Mouse (Mus musculus): ENCODE measurements at regions not wholly inside any gene's neighbourhood (a gene's known extent, or its start where the extent isn't known, plus 50 kb on each side); places are given as distances from the start of the nearest gene placed in this dataset.

DNA sequence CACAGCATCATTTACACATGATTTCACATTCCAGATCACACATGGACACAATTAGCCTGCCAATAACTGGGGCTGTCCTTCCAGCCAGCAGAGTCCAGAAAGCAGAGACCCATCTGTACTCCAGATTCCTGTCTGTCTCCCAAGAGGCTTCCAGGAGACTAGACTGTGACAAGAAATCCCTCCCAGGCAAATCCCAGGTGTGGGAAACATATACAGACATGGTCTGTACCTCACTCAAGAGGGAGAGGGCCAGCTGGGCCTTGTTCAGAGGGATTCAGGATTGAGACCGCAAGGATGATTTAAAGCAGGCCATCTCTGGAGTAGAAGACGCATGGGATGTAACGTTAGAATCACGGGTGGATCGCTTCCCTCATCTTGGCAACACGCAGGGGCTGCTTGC lies 182.7 kb upstream of the Prr30 start:
- peak; percentile 34 to 36 for DNase-seq

DNA sequence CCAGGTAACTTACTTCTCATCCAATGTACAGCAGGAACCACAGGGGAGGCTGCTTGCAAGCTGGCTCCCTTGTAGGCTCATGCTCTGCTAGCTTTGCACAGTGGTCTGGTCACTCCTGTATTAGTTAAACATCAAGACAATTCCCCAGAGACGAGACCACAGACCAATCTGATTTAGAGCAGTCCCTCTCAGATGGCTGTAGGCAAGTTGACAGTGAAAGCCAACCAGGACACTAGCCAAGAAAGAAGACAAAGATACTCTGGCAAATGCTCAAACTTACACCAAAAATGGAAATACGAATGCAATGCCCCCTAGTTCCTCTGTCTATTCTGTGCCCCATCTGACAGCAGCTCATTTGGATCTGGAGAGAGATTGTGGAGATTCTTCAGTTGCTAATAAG lies 181.8 kb upstream of the Prr30 start:
- DNase-seq, result peak; percentile 30 to 47

DNA sequence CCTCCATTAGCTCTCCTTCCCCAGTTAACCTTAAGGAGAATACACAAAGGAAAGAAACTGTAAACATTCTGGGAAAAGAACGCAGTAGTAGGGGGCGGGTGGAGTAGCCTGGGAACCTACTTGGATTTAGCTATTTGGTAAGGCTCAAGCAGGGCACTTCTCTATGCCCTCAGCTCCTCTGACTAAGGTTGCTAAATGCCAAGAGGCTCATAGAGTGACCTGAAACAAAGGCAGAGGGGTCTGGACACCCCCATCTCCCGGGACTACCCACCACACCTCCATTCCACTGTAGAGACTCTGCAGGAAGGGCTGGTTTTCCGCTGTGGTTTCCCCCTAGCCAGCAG lies 179.5 kb upstream of the Prr30 start:
- DNase-seq, result peak in 1 of 2 experiments; percentile 5

DNA sequence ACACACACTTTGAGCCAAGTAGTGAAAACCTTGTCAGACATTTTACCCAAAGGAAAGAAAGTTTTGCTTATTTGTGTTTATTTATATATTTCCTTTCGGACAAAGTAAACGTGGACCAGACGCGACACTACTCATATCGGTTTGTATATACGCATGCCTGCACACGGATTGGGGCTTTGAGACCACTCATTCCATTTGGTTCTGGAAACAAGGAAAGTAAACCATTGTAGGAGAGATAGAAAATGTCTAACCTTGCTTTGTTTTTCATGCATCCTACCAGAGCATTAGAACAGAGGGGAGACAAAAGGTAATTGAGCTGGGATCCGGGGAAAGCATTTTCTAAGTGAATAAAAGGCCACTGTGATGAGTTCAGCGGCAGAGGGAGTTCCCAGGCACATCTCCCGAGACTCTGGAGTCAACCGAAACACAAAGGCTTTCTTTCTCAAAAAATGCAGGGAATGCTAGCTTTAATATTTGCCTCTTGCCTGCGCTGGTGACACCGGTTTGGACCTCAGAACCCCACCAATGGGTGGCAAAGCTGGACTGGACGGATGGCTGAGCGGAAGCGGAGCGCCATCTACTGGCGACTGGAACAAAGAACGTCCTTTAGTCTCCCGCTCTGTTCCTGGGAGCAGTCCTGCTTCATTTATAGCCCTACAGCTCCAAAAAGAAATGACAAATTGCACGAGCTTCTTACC lies 179.0 kb upstream of the Prr30 start:
- DNase-seq, result peak; percentile 92

DNA sequence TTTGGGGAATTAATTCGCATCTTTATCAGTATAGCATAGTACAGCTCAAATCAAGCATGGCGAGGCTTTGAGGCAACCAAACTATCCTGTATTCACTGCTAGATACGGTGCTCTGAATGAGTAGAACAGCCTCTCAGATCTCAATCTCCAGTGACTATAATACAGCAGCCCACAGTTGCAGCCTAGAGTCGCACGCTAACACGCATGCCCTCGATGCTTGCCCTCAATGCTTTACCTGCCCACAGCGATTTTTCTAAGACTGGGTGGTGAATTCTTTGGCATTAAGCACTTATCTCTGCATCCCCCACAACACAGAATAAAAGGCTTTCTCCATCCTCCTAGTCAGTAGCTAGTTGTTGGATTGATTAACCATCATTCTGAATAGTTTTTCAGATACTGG lies 178.4 kb upstream of the Prr30 start:
- DNase-seq, result no peak

DNA sequence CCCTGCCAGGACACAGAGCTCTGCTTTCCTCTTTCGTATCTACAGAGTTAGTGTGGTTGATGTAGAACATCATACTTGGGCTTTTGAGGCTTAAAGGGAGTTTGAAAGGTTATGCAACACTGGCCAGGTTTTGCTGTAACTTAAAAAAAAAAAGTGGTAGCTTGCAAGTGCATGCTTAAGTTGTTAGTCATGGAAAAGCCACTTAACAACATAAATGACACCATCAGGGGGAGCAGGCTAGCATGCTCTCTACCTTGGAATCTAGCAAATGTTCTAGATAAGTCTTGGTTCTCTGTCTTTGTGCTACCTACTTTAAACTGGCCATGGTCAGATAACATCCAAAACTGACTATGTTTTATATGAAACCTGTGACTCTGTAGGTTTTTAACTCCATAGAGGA lies 176.6 kb upstream of the Prr30 start:
- no peak for DNase-seq

DNA sequence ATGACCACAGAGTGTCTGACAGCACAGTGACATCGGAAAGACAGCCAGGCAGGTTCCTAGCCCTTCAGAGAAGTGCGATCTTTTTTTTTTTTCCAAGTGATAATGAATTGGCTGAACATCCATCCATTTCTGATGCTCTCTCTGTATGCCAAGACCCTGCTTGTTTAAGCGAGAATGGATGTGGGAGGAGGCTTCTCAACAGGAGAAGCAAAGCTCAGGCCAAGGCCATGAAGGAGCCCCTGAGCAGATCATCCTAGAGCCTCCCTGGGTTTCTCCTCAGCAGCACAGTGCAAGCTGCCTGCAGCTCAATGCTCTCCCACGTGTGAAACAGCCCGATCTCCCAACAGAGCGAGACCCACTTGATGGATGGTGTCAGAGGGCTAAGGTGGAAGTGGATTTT lies 175.7 kb upstream of the Prr30 start:
- peak; percentile 64 to 69 for DNase-seq

DNA sequence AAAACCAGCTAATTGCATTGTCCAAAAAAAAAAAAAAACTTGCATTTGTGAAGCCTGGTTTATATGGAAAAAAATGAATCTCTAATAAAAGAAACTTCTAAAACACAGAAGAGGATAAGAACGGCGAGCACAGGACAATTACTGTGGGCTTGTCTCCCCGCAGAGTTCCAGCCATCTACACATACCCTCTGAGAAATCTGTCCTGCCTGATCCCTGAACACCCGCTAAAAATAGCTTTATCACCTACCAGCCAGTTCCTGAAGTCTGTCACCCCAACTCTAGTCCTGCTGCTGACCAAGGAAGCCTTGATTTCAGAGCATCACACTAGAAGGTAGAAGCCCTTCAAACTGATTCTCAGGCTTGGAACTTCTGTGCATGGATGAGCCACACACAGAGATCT lies 173.7 kb upstream of the Prr30 start:
- no peak for DNase-seq

DNA sequence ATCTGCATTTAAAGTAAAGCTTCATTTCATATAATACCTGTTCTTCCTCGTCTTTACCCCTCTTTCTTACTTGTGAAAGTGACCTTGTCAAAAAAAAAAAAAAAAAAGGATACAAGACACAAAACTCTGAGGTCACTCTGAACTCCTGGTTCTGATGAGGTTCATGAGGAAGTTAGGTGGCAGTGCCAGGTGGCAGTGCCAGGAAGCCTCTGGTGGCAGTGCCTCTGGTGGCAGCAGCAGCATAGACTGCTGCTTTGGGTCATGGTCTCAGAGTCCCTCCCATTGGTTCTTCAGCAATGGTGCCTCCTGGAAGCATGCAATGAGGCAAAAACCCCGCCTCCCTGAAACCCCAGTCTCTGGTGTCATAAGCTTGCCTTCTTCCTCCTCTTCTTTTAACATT lies 159.7 kb upstream of the Prr30 start:
- DNase-seq, result no peak

DNA sequence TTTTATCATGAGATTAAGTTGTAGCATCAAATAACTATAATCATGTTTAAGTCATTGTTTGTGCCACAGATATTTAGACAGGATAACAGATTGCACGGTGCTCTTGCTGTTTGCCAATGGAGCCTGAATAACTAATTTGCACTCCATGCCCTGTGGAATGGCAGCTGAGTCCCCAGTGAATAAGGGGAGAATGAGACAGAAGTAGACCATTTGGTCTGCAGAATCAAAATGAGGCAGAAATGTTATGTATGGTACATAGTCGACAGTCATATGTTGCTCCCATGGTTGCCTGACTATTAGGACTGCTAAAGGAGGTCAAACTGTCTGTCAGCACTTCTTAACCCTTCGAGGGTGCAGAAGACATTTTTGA lies 152.9 kb upstream of the Prr30 start:
- DNase-seq, result peak; percentile 23 to 33

DNA sequence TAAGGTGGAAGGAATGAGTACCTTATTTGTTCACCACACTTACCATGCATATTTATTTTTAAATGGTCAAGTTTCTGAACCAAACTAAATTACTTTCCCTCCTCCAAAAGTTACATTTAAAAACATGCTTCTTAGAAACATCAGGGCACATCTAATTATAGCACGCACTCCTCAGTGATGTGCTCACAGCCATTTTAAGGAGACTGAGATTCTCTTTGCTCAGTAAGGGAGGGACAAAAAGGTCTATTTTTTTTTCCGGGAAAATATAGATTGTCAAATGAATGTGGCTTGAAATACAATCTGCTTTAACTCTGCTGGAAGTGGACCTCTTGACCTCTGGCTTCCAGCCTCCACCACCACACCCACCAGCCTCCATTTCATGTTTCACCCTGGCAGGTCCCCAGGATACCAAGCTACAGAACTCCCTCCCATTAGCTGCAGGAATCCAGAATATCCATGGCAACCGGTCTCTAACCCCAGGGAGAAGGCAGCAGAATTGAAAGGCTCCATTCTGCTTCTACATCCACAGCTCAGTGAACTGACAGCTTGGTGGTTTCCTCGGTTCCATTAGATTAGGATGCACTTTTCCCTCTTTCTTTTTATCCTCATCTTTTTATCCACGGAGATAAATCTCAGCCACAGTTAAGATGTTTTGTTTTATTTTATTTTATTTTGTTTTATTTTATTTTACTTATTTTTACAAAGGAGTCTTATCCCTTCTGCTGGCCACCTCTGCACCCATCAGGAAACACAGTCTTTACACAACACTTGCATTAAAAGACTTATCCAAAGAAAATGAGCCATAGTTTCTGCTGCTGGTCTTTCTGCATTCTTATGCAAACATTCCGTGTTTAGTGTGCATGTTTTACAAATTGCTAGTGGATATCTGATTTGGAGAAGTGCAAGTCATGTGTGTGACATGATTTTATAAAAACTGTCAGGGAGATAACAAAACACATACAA lies 152.2 kb upstream of the Prr30 start:
- peak; percentile 78 to 86 for DNase-seq

DNA sequence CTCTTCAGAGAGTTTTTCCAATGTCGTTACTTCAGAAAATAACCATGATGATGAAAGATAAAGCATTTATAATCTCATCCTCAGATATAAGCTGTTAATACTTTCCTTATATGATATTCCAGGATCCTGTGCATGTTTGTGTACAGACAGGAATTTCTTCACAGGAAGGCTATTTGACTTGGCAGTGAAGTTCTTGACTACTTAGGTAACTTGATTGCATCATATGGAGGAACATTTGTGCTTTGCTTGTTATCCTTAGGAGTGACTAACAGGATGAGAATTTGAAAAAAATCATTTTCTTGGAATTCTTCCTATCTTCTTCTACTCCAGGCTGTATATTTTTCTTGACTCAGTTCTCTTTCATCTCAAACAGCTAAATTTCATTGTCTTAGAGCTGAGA lies 140.2 kb upstream of the Prr30 start:
- no peak for DNase-seq

DNA sequence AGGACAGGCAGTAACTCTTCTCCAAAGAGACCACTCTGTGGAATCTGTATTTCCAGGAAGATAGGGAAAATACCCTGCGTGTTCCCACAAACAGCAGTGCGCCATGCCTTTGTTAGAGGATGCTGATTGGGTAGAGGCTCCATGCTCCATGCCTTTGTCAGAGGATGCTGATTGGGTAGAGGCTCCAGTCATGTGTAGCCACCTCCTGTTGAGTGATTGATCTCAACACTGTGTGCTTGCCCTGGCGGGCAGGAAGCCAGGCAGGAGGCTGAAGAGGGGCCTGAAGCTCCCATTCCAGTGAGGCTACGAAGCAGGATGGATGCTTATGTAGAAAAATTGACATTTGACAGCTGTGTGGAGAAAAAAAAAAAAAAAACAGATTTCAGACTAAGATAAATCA lies 131.9 kb upstream of the Prr30 start:
- DNase-seq, result peak in 1 of 2 experiments; percentile 36

DNA sequence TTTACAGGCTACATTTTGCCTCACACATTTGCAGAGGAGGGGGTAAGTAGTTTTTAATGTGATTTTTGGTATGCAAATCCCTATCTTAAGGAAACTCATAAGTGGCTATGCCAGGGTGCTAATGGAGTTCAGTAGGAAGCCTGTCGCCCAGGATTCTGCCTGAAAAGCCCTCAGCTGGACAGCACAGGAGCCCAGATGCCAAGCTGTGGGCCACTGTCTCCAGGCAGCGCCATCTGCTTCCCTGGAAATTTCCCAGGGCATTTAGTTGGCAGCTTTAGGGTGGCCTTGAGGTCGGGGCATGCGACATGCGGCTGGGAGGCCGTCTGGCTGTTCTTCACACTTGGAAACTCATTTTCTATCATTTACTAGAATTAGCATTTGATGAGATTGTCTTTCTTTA lies 127.3 kb upstream of the Prr30 start:
- peak; percentile 92 to 93 for DNase-seq

DNA sequence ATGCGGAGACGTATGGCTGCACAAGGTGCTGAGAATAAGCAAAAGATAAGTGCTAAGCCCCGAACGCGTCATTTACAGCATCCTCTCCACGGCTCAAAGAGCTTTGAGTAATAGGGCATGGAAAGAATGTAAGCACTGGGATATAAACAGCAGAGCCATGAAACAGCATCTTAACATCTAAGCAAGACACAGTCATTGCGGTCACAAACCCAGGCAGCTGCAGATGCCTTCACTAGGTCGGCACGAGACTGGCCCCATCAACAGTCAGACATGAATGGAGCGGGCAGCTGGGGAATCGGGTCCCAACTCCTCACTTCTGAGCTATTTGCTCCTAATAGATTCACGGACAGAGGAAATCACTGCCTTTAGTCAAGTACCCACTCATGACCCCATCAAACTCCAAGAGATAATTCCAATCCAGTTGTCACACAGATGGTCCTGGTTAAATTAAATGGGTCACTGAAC lies 126.4 kb upstream of the Prr30 start:
- DNase-seq, result peak; percentile 34 to 49

DNA sequence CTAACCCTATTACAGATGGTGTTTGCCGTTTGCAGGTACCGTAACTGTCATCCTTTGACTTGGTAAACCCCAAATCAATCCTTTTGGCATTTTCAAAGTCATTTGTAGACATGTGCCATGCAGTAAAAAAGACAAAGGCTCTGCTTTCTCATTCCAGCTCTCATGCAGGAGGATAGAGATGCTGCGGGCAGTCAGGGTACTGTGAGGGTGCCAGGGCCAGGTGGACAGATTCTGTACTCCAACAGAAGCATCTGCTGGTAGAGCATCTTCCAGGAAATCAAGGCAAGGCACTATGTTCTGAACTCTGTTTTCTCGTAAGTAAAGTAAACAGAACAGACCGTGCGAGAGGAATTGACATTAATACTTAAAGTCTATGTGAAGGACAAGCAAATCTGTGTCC lies 123.2 kb upstream of the Prr30 start:
- peak; percentile 55 to 65 for DNase-seq

DNA sequence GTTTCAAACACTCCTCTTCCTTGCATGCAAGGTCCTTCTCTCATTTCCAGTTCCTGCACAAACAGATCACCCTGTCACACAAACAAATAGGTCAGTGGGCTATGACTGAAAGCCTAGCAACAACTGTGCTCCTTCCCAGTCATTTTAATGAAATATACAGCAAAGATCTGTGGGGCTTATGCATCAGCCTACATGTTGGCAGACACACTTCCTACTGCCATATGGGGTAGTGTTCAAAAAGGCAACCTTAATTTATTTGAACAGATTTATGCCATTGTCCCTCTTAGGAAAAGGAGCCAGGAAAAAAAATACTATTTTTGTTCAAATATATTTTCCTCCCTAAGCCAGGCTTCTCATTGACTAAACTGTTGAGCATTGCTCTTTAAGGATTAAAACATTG lies 107.8 kb upstream of the Prr30 start:
- no peak for DNase-seq

DNA sequence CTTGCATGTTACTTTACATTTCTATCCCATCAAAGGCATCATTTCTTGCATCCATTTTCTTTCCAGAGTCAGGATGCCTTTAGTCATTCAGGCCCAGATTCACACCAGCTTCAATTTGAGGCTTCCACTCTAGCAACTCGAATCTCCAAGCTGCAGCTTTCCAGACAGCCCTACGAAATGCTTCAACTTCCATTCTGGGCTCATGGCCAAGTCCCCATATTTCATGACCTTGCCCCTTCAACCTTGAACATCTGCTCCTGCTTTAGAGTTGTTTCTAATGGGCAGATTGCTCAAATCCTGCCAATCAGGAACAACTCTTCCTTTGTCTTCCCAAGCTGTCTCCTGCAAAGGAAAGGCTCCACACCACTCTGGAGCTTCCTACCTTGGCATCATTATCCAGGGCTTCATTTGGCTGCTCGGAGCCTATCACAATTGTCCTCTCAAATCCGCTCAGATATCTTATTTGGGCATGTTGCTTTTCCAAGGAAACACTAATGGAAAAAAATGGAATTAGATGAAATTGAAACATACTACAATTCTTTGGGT lies 104.4 kb upstream of the Prr30 start:
- peak; percentile 22 to 32 for DNase-seq

DNA sequence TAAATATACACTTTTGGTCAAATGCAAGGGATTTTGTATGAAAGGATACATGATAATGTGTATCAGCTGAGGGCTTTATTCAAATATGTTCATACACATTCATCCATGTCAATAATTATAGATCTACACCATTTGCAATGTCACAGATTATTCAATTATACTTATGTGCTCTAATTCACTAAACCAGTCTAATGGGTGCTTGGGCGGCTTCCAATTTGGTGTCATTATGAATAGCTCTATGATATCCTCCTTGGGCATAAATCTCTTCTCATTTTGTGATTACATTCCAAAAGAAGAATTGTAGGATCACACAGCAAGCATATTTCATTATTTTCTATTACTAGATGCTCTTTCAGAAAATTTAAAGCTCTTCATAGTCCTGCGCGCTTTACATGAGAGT lies 97.7 kb upstream of the Prr30 start:
- peak; percentile 13 for DNase-seq

DNA sequence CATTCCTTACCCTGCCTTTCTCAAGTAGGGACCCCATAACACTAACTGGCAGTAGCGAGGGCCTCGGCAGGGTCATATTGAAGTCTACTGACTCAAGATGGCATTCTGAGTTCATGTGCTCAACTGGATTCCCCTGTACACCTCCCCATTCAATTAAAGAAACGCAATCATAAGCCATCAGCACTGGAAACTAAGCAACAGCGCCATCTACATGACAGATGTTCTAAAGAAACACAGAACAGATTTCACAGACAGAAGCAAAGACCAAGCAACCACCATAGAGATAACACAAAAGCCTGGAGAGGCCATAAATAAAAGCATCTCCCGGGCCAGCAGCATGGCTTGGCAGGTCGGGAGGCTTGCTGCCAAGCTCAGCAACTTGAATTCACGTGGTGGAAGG lies 94.6 kb upstream of the Prr30 start:
- peak; percentile 72 to 77 for DNase-seq

DNA sequence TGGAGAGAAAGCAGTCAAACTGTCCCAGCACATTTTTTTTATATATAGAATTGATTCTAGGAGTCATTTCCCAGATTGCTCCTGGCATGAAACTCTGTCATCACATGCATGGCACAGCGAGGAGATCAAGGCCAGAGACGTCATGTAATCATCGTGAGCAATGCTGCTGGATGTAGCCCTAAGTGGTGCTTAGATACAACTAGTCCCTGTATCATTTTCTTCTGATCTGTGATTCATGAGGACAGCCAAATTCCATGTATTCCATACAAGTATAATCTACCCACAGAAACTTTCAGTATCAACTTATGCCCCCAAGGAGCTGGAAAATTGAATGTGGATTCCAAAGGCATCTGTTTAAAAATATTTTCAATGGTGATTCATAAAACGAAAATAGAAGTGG lies 87.6 kb upstream of the Prr30 start:
- DNase-seq, result no peak

DNA sequence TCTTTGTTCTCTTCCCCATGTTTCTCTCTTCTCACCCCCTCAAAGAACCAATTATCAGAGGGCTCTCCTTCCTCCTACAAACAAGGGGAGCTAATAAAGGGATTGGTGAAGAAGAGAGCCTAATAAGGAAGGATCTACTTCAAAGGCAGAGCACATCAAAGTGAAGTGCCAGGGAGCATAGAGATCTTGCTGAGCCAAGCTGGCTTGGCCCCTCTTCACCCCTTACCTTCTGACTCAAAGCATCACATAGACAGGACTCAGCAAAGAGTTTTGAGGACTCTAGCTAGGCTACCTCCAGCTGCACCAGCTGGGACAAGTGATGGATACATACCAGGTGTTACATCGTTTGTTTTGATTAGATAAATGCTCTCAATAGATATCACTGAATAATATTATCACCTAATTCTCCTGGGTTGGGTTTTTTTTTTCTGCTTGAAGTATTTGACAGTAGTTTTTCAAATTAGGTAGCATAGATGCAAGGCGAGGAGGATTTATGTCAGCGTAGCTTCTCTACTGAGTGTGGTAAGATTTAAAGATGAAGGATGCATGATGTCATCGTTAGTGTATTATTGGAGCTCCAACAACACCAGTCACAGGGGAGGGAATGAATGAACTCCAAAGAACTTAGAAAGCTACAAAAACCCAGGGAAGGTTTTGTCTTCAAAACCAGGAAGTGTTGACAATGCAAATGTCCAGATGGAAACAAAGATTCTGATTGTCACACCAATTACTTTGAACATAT lies 69.1 kb upstream of the Prr30 start:
- DNase-seq, result no peak

DNA sequence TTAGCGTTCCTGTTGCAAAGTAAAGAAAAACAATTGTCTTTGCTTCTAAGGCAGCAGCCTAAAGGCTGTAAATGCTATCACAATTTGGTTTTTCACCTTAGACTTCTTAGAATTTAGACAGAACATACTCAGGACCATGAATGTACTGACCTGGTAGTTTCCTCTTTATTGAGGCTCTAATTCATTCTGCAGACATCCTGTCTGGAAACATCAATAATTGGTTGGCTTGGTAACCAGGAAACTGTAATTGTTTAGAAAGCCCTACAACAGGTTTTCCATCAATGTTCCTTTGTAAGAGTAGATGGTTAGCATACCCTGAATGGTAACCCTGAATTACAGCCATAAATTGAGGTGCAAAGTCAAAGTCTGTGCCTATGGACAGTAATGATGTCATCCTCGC lies 67.4 kb upstream of the Prr30 start:
- DNase-seq, result no peak

All from cerebellum, postnatal 10 days (tissue).